Mouse (Mus musculus) limb, embryonic 14.5 days (tissue): ENCODE measurements at regions not wholly inside any gene's neighbourhood (a gene's known extent, or its start where the extent isn't known, plus 50 kb on each side); places are given as distances from the start of the nearest gene placed in this dataset.

Experiments used
- ATAC-seq: fragments of 200-750 bp; cut with Nextera tagmentation; 2 replicates; pipeline ENCODE4 v1.8.0; 2017; ENCODE audit warnings: low read depth, moderate number of reproducible peaks, moderate TSS enrichment; ENCODE audit not compliant: low FRiP score
- DNase-seq: peaks from one replicate; pipeline ENCODE4 v3.0.0-alpha.2; 2015; ENCODE audit warnings: low spot score
- H3K27ac ChIP-seq: fragments of 300-500 bp; sonication (generic); replicated peaks from 2 replicates; pipeline ENCODE4 v1.5.1; 2014; ENCODE audit warnings: low read depth, mild to moderate bottlenecking, low read length, moderate library complexity, mixed read lengths
- H3K27me3 ChIP-seq: fragments of 300-500 bp; sonication (generic); 2 replicates; pipeline ENCODE4 v1.6.1; 2014; ENCODE audit warnings: low read length, mixed read lengths; ENCODE audit not compliant: control insufficient read depth, insufficient read depth
- H3K36me3 ChIP-seq: fragments of 300-500 bp; sonication (generic); 2 replicates; pipeline ENCODE4 v1.6.1; 2014; ENCODE audit warnings: mild to moderate bottlenecking, low read length, moderate library complexity, mixed read lengths; ENCODE audit not compliant: control insufficient read depth, insufficient read depth
- H3K4me1 ChIP-seq: fragments of 300-500 bp; sonication (generic); 2 replicates; pipeline ENCODE4 v1.6.1; 2014; ENCODE audit warnings: antibody characterized with exemption, low read length, mixed read lengths; ENCODE audit not compliant: control insufficient read depth, insufficient read depth
- H3K4me2 ChIP-seq: fragments of 300-500 bp; sonication (generic); replicated peaks from 2 replicates; pipeline ENCODE4 v1.6.1; 2014; ENCODE audit warnings: low read depth, mild to moderate bottlenecking, low read length, moderate library complexity; ENCODE audit not compliant: severe bottlenecking
- H3K4me3 ChIP-seq: fragments of 300-500 bp; sonication (generic); replicated peaks from 2 replicates; pipeline ENCODE4 v1.5.1; 2014; ENCODE audit warnings: low read length
- H3K9ac ChIP-seq: fragments of 300-500 bp; sonication (generic); 2 replicates; pipeline ENCODE4 v1.6.1; 2014; ENCODE audit warnings: mild to moderate bottlenecking, low read depth, low read length, moderate library complexity; ENCODE audit not compliant: severe bottlenecking
- H3K9me3 ChIP-seq: fragments of 300-500 bp; sonication (generic); 2 replicates; pipeline ENCODE4 v1.6.1; 2016; ENCODE audit warnings: low read length; ENCODE audit not compliant: control insufficient read depth
- POLR2A ChIP-seq: fragments of 200-500 bp; IDR thresholded peaks from 2 replicates; pipeline ENCODE4 v1.8.0; 2012; ENCODE audit warnings: inconsistent platforms, mild to moderate bottlenecking, moderate library complexity, borderline replicate concordance; ENCODE audit not compliant: insufficient read depth, insufficient read length; ENCODE audit errors: extremely low read depth
- WGBS: fragments of 180-500 bp; shearing (Covaris S2); extraction: QIAGEN DNeasy Blood & Tissue Kit; methylation state at CpG from one replicate; pipeline ENCODE4 v1.1.7; 2014; 5-methylcytosine and 5-hydroxymethylcytosine counted together

GRCm38 (mm10) chr2:116998822-116999221, 120.3 kb downstream of the Tmco5 start:
- DNase-seq (no peak), ATAC-seq (no peak)
- H3K4me2 ChIP-seq = no peak overlapping the region
- no peaks in the 10 kb centered on the region for H3K27me3 ChIP-seq
- H3K9me3 ChIP-seq = no peaks in the 10 kb centered on the region
- TF ChIP-seq POLR2A = no peak
- H3K4me1 ChIP-seq = no peaks in the 10 kb centered on the region
- no peak overlapping the region for H3K27ac ChIP-seq
- no peaks in the 10 kb centered on the region for H3K36me3 ChIP-seq
- 71% methylated on average over 1 of the region's 1 CpGs for WGBS
- no peak overlapping the region for H3K9ac ChIP-seq
- H3K4me3 ChIP-seq = no peak overlapping the region

DNA sequence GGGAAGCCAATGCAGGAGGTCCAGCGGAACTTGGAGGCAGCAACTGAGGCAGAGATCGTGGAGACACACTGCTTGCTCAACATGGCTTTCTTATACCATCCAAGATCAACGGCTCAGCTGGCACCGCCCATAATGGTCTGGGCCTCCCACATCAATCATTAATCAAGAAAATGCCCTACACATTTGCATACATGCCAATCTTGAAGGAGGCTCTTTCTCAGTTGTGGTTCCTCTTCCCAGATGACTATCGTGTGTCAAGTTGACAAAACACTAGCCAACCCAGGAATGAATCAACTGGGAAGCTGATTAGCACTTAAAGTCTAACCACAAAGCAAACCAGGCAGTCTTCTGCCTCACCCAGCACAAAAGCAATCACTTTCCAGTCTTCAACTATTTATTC, 121.1 kb downstream of the Tmco5 start:
- no peak for TF ChIP-seq POLR2A
- no peak for DNase-seq
- H3K27me3 ChIP-seq = no peaks in the 10 kb centered on the region
- WGBS = 86% methylated on average over 5 of the region's 5 CpGs
- no peak overlapping the region for H3K4me2 ChIP-seq
- no peaks in the 10 kb centered on the region for H3K4me1 ChIP-seq
- no peaks in the 10 kb centered on the region for H3K36me3 ChIP-seq
- H3K27ac ChIP-seq = no peak overlapping the region
- ATAC-seq = no peak
- H3K4me3 ChIP-seq = no peak overlapping the region
- no peak overlapping the region for H3K9ac ChIP-seq
- no peaks in the 10 kb centered on the region for H3K9me3 ChIP-seq

DNA sequence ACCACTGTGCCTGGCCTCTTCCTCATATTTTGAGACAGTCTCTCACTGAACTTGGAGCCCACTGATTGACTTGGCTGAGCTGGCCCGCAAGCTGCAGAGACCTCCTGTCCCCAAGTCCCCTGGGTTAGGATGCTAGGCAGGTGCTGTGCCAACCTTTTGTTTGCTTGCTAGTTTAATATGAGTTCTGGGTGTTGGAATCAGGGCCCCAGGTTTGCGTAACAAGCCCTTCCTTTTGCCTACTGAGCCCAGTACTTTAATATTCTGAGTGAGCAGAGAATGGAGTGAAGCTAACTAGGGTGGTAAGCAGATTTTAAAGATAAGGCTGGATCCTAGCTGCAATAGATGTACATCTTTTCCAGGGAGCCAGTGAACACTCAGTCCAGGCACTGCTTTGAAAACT, 117.2 kb upstream of the Spred1 start:
- Histone ChIP-seq H3K4me3 (no peak overlapping the region), H3K9ac (no peak overlapping the region), H3K27me3 (no peaks in the 10 kb centered on the region), H3K4me1 (no peaks in the 10 kb centered on the region), H3K4me2 (no peak overlapping the region), H3K27ac (no peak overlapping the region), H3K9me3 (no peaks in the 10 kb centered on the region), H3K36me3 (no peaks in the 10 kb centered on the region)
- no peak for ATAC-seq
- no peak for DNase-seq
- TF ChIP-seq POLR2A = no peak
- WGBS = 100% methylated on average over 2 of the region's 2 CpGs

DNA sequence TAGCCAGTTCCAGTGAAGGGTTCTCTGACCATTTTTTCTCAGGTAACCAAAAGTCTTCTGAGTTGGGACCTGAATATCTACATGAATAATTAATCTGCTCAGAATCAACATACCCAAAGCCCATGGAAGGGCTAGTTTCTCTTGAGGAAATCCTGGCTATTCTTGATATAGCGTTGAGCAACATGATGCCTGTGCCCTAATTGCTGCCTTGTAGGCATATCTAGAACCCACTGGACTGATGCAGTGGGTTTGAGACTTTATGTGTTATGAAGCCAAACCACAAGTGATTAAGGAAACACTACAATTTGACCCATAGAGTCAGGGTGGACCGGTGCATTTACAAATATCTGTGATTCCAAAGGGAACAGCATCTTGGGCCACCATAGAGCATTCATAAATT, 114.3 kb upstream of the Spred1 start:
- no peaks in the 10 kb centered on the region for H3K4me1 ChIP-seq
- no peak overlapping the region for H3K4me3 ChIP-seq
- ATAC-seq = no peak
- 87% methylated on average over 2 of the region's 2 CpGs for WGBS
- H3K4me2 ChIP-seq = no peak overlapping the region
- no peak for TF ChIP-seq POLR2A
- H3K27ac ChIP-seq = no peak overlapping the region
- no peak overlapping the region for H3K9ac ChIP-seq
- no peak for DNase-seq
- no peaks in the 10 kb centered on the region for H3K27me3 ChIP-seq
- no peaks in the 10 kb centered on the region for H3K36me3 ChIP-seq
- no peaks in the 10 kb centered on the region for H3K9me3 ChIP-seq

GRCm38 (mm10) chr2:117008922-117009321, 112.3 kb upstream of the Spred1 start:
- Histone ChIP-seq H3K36me3 (no peaks in the 10 kb centered on the region), H3K4me3 (no peak overlapping the region), H3K4me1 (no peaks in the 10 kb centered on the region), H3K27ac (no peak overlapping the region), H3K9ac (no peak overlapping the region), H3K27me3 (no peaks in the 10 kb centered on the region), H3K9me3 (no peaks in the 10 kb centered on the region), H3K4me2 (no peak overlapping the region)
- ATAC-seq (no peak), DNase-seq (no peak)
- TF ChIP-seq POLR2A = no peak

- Histone ChIP-seq H3K27ac (no peak overlapping the region), H3K36me3 (no peaks in the 10 kb centered on the region), H3K9ac (no peak overlapping the region), H3K4me1 (no peaks in the 10 kb centered on the region), H3K9me3 (no peaks in the 10 kb centered on the region), H3K4me3 (no peak overlapping the region), H3K4me2 (no peak overlapping the region), H3K27me3 (no peaks in the 10 kb centered on the region)
- no peak for DNase-seq
- WGBS = 89% methylated on average over 6 of the region's 6 CpGs
- no peak for ATAC-seq
- no peak for TF ChIP-seq POLR2A
Observed at GRCm38 (mm10) chr2:117010001-117010400, 111.2 kb upstream of the Spred1 start.
